Mouse (Mus musculus): ENCODE measurements at regions not wholly inside any gene's neighbourhood (a gene's known extent, or its start where the extent isn't known, plus 50 kb on each side); places are given as distances from the start of the nearest gene placed in this dataset.

GRCm38 (mm10) chr8:92602973-92603372 lies 71.1 kb upstream of the Irx6 start:
- no peak for TF ChIP-seq CTCF (IDR thresholded peaks at IDR 0.05; ENCODE audit: control insufficient read depth, insufficient read depth, insufficient replicate concordance, low read depth, low read length)
- TF ChIP-seq POLR2A (IDR thresholded peaks at IDR 0.05; ENCODE audit: control insufficient read depth, low read depth, low read length), result no peak
